Mouse (Mus musculus) kidney, adult 18-20 months (tissue): ENCODE measurements around the gene Slc39a1.

Experiments used
- DNase-seq: peaks from one replicate; pipeline ENCODE4 v3.0.0; 2021

The Slc39a1 gene

GRCm38 (mm10) chr3:90247960-90248745, at the start of gene Slc39a1:
Gene Slc39a1 (plus strand): TSS chr3:90248172.
- DNase-seq = peak; percentile 94

- DNase-seq = no peak
Observed at GRCm38 (mm10) chr3:90202884-90203283, 45.1 kb upstream of the Slc39a1 start.

DNA sequence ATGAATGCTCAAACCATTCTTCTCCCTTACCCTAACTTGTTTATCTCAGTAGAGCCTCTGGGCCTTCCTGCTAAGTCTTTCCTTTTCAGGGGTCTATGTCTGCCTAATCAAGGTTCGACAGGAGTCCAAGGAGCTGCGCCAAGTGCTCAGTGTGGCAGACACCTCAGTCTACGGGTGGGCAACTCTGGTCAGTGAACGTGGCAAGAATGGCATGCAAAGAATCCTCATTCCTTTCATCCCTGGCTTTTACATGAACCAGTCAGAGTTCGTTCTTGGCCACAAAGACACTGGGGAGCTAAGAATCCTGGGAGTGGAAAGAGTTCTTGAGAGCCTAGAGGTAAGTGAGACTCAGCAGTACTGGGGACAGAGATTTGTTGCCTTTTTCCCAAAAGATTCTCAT, 44.4 kb upstream of the Slc39a1 start:
- no peak for DNase-seq

- DNase-seq = no peak
Observed at GRCm38 (mm10) chr3:90204582-90204981, 43.4 kb upstream of the Slc39a1 start.

GRCm38 (mm10) chr3:90208662-90209061, 39.3 kb upstream of the Slc39a1 start:
- DNase-seq = no peak

GRCm38 (mm10) chr3:90209908-90210566, 37.9 kb upstream of the Slc39a1 start:
- DNase-seq = no peak

DNA sequence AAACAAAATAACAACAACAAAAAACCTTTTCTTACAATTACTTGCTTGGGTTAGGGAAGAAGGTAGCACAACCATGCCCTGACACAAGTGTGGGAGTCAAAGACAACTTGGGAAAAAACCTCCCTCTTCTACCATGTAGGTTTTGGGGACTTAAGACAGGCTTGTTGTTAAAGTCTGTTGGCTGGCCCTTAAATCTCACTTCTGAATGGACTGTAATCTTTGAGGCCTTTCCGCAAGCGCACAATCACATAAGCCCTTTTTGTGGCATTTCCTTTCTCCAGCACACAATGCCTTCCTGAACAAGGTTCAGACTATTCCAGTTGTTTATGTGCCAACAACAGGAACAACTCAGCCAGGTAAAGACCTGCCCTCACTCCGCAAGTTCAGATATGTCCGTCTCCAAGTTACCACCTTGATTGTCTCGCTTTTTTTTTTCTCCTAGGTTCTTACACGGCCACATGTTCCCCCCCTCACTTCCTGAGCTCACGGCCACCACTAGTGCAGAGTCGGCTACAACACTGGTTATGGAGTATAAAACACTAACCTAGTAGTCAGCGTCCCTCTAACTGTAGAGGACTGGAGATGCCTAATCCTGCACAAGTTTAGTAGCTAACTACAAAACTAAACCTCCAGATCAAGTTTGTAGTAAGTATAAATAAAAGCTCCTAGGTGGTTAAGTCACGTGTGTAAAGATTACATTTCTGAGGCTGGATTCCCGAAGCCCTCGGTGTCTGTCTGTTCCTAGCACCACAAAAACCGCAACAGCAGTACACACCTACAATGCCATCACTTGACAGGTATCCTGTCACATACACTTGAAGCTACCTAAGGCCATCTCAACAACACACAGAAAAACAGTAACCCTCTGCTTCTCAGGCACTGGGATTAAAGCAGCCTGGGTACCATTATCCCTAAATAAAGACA, 36.2 kb upstream of the Slc39a1 start:
- DNase-seq = no peak

- no peak for DNase-seq
Observed at GRCm38 (mm10) chr3:90212723-90213122, 35.2 kb upstream of the Slc39a1 start.

DNA sequence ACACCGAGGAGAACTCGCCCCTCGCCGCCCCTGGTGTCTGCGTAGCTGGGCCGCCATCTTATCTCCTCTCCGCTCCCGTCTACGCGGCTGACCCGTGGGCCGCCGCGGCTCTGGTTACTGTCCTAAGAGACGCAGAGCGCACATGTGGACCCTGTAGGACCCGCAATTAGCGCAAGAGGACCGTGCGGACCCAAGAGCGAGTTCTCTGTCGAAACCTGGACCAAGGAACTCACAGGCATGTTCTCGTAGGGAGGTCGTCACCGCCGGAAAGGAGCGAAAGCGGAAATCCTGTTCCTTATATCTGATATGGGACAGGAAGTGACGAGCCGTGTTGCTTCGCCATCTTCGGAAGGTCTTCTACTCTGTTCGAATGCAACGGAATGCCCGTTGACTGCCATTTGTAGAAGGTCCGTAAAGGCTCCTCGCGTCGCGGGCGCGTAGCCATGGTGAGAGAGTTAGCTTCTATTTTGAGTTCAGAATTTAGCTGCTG, 34.5 kb upstream of the Slc39a1 start, which contains the start of the genes Rps27 and Rab13:
TSS of gene Rps27 (minus strand) at position 275 of the 490 bp plus-strand sequence.
TSS of gene Rab13 (plus strand) at position 319 of the 490 bp plus-strand sequence.
- DNase-seq = peak; percentile 94

DNA sequence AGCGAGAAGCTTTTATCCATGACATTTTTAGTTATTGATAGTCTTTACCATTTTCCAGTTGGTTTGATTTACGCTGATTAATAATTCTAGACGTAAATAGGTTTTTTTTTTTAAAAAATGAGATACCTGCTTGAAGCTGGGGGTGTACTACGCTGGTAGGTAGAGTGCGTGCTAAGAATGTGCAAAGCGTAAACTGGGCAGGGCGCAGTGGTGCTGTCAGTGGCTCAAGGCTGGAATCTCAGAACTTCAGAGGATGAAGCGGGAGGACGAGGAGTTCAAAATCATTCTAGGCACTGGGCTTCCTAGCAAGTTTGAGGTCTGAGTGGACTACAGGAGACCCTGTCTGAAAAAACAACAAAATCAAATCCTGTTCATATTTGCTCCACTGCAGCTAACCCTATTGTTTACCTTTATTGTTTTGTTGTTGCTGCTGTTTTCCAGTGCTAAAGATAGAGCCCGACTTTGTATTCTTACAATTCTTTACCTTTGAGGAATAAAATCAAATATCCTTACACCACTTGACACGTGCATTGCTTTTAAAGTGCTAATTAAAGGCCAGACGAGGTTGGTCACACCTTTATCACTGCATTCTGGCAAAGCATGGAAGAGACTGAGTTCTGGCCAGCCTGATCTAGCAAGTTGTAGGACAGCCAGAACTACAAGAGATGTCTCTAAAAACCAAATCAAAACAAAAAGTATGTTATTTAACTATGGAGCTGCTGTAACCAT, 33.9 kb upstream of the Slc39a1 start:
- peak; percentile 33 for DNase-seq

DNA sequence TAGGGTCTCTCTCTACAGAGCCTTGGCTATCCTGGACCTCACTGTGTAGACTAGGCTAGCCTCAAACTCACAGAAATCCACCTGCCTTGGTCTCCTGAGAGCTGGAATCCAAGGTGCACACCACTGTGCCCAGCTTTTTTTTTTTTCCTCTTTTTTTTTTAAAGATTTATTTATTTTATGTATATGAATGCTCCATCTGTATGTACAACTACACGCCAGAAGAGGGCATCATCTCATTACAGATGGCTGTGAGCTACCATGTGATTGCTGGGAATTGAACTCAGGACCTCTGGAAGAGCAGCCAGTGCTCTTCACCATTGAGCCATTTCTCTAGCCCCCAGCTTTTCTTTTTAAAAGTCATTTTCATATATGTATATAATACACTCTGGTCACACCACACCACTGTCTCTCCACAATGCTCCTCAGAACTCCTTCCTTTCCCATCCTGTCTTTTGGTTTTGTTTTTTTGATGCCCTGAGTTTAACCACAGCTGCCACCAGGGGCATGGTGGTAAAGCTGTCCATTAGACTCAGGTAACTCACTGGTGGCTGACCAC, 32.1 kb upstream of the Slc39a1 start:
- DNase-seq = no peak

DNA sequence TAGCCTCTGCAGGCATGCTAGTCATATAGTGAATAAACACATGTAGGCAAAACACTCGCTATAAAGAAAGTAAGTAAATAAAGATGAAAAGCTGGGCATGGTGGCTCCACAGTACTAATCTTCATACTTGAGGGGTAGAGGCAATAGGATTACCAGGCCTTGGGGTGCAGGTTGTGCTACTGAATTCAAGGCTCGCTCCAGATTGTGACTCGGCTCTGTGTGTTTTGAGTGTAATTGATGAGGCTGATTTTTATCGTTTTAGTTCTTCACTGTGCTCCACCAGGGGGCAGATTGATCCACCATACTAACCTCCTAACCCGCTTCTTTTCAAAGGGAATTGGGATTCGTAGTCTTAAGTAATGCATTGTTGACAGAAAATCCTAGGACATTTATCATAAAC, 27.9 kb upstream of the Slc39a1 start:
- DNase-seq = peak; percentile 64

- DNase-seq = peak; percentile 84
Observed at GRCm38 (mm10) chr3:90220531-90220951, 27.4 kb upstream of the Slc39a1 start.

- no peak for DNase-seq
Observed at GRCm38 (mm10) chr3:90221123-90221522, 26.8 kb upstream of the Slc39a1 start.

GRCm38 (mm10) chr3:90222455-90222854, 25.5 kb upstream of the Slc39a1 start:
- DNase-seq = no peak

GRCm38 (mm10) chr3:90222941-90223340, 25.0 kb upstream of the Slc39a1 start:
- no peak for DNase-seq

DNA sequence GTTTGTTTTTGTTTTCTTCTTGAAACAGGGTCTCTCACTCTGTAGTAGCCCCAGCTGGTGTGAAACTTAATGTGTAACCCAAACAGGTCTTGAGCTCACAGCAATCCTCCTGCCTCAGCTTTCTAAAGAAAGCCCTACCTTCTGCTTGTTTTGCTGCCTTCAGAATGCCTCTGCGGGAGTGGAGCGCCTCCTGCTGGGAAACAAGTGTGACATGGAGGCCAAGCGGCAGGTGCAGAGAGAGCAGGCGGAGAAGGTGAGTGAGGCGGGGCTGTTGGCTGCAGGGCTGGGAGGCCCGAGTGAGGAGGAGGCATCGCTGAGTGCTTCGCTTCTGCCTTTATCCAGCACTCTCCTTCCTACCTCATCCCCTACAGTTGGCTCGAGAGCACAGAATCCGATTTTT, 23.6 kb upstream of the Slc39a1 start:
- DNase-seq = no peak

DNA sequence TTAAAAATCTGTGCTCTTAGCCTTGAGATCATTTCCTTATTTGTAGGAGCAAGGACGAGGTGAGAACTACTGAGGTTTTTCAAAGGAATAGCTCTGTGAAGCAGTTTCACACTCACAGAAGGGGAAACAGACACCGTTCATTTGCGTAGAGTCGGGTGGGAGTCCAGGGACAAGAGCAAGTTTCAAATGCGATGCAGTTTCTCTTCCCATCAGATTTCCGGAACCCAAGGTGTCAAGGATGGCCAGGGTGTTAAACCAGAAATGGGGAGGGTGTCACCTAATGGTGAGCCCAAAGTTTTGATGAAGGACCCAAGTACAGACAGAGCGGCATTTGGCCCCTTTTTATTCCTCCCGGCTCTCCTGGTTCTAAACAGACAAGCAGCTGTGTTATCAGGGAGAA, 16.9 kb upstream of the Slc39a1 start:
- DNase-seq = no peak

DNA sequence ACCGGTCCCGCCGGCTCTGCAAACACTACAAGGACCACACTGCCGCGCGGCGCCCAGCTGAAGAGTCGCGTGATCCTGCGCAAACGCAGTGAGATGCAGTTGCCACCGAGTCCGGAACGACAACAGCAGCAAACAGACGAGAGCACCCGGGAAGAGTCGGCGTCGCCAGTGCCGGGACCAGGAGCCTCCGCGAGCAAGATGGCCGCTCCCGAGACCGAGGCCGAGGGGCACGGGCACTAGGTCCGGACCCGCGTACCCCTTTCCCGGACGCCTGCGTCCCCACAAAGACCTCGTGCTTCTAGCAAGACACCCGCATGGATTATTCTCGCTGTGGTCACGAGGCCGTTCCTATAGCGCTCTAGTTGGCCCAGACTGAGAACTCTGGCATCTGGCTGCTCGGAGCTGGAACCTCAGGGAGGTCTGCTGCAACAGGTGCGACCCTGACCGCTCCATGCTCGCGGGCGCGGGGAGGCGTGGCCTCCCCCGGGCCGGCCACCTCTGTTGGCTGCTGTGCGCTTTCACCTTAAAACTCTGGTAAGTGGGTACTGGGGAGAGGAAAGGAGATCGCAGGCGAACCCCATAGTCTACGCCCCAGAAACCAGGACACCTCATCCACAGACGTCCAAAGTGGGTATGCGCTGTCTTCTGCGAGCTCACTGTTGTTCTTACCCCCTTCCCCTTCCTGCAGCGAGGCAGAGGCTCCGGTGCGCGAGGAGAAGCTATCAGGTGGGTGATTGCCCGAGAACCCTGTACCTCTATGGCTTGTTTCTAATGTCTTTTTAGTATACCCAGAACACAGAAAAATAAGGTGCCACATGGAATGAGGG, 16.3 kb upstream of the Slc39a1 start, which contains the start of gene Jtb:
TSS of gene Jtb (plus strand) at position 91 of the 827 bp plus-strand sequence.
- peak; percentile 94 for DNase-seq

- no peak for DNase-seq
Observed at GRCm38 (mm10) chr3:90241251-90241650, 6.7 kb upstream of the Slc39a1 start.
